Mouse (Mus musculus) neural tube, embryonic 10.5 days (tissue): ENCODE results near the gene Nsf.
A peak's percentile ranks its signal among the peaks of the same experiment; 100 is the strongest.

ENCODE experiments used
- DNase-seq: peaks from one replicate; pipeline ENCODE4 v3.0.0-alpha.2; 2017; ENCODE audit warnings: low spot score; ENCODE audit errors: extremely low spot score

Gene Nsf

DNA sequence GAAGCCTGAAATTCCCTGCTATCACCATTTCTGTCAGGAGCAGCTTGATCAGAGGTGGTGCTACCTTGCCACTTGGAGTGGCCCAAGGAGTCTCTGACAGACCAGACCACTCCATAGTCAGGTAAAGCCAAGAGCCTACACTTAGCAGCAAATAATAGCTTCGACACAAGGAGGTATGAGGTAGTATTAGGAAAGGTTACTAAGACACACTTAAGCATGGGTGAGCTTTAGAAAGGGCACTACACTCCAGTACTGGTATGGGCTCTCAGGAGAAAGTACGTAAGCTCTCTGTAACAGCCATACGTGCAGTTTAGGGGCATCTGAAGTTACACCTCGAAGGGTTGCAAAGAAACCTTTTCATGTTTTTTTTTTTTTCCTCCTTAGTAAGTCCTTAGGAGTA is 11.1 kb downstream of the Nsf start:
- DNase-seq, result no peak

GRCm38 (mm10) chr11:103941351-103941750 is 12.5 kb downstream of the Nsf start:
- DNase-seq, result no peak

- DNase-seq, result no peak
Observed at GRCm38 (mm10) chr11:103940887-103941286, 13.0 kb downstream of the Nsf start.

GRCm38 (mm10) chr11:103937976-103938728 is 15.7 kb downstream of the Nsf start:
- no peak for DNase-seq

- no peak for DNase-seq
Observed at GRCm38 (mm10) chr11:103937451-103937850, 16.4 kb downstream of the Nsf start.

- no peak for DNase-seq
Observed at GRCm38 (mm10) chr11:103935717-103936116, 18.1 kb downstream of the Nsf start.

DNA sequence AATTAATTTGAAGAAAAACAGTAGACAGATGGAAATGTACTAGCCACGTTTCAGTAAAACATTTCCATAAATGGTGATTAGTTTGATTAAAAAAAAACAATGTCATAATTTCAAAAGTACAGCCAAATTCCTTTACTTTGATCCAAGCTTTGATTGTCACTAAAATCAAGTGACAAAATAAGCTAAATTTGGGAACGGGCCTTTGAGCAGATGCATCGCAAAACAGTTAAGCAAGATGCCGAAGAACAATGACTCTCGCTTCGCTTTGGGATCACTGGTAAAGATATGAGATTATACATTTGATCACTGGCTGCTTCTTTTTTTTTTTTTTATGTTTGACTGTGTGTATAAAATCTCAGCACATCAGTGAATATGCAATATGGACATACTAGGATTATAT is 20.0 kb downstream of the Nsf start:
- DNase-seq, result no peak

DNA sequence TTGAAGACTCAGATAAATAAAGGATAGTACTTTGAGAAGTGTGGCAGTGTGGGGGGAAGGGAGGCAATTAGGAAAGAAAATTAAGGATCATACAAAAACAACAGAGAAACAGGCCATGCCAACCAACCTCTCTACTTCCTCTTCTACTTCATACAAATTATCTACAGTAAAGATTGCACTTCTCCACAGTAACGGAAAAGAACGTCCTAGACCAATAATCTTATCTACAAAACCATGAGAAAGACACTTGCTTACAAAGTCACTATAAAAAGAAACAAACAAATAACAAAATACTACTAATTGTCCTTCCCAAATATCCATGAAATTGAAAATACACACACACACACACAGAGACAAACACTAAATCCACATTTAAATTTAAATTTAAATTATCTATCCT is 29.9 kb downstream of the Nsf start:
- no peak for DNase-seq

DNA sequence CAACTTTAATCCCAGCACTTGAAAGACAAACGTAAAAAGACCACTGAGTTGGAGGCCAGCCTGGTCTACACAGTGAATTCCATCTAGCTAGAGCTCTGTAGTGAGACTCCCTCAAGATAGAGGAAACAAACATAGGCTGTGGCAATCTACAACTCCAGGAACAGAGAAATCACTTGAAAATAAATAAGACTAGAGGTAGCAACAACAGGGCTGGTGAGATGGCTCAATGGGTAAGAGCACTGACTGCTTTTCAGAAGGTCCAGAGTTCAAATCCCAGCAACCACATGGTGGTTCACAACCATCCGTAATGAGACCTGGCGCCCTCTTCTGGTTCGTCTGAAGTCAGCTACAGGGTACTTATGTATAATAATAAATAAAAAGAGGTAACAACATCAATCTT is 30.6 kb downstream of the Nsf start:
- DNase-seq, result no peak

DNA sequence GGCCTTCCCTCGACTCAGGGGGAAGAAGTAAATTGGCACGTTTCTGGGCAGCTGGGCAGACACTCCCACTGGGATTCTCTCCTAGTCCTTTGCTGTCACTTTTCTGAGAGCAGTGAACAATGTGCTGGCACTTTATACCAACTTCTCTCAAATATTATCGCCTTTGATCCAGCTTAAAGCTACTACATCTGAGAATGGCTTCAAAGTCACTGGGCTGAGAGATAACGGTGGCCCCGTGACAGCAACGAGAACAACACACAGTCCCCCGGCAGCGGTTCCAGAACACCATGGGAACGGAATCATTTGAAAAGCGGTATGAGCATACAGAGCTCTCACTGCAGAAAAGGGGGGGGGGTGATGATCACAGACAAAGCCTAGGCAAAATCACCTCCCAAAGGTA is 31.0 kb downstream of the Nsf start:
- no peak for DNase-seq

DNA sequence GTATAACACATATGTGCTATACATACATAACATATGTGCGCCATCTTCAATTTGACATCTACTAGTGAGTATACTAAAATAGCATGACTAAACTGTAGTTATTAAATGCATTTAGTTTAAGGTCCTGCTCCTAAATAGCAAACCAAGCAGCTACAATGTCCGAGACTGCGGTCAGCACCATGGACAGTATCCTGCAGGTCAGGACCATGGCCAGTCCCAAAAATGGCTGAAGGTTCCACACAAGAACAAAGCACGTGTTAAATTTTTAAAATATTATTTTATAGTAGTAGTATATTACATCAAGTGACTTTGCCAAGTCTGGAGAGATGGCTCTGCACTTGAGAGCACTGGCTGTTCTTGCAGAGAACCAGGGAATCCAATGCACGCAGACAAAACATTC is 33.2 kb downstream of the Nsf start:
- DNase-seq, result peak; percentile 56

- DNase-seq, result no peak
Observed at GRCm38 (mm10) chr11:103916807-103917206, 37.0 kb downstream of the Nsf start.

- DNase-seq, result no peak
Observed at GRCm38 (mm10) chr11:103915686-103916085, 38.2 kb downstream of the Nsf start.

- no peak for DNase-seq
Observed at GRCm38 (mm10) chr11:103910993-103911585, 42.8 kb downstream of the Nsf start.

DNA sequence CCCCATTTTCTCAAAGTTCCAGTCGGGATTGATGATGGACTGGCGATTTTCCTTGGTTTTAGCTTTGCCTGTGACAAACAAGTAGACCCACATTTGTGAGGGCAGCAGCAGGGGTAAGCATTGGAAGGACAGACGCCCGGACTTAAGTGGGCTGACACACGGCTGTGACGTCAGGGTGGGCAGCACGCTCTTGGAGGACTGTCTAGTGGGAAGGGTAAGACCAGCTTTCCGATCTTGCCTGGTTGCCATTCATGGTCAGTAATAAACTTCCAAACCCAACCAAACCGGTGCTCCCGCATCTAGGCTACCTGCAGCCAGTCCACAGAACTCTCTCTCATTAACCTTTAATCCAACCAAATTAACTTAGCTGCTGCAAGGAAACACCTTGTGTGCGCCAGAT is 43.3 kb downstream of the Nsf start:
- no peak for DNase-seq

DNA sequence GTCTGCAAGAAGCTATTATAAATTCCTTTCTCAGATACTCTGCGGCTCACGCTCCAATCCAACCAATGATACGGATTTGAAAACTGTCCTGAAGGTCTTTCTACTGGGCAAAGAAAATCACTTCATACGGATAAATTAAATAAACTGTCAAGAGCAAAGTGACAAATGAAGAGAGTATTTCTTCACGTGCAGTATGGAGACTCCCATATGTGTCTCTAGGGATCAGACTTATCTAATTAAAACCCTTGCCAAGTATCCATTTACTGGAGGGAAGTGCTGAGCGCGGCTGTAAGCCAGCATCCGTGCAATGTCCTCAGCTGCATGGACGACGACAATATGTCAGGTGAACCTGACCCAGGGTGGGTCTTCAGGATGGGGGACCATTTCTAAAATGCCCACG is 44.0 kb downstream of the Nsf start:
- DNase-seq, result no peak

GRCm38 (mm10) chr11:103909396-103909795 is 44.5 kb downstream of the Nsf start:
- no peak for DNase-seq

- DNase-seq, result no peak
Observed at GRCm38 (mm10) chr11:103906051-103906719, 47.7 kb downstream of the Nsf start.

DNA sequence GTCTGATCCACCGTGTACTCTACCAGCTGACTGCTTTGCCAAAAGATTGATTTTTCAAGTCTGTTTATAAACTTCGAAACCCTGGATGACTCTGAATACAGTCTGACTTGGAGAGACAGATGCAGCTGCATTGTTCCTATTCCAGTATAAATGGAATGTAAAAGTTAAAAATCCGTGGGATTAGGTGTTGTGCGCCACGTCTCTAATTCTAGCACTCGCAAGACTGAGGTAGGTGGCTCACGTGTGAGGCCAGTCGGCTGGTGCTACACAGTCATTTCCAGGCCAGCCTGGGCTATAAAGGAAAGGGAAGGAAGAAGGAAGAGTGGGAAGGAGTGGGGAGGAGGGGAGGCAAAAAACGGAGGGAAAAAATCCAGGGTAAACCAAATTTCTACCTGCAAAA is 48.4 kb downstream of the Nsf start:
- no peak for DNase-seq

DNA sequence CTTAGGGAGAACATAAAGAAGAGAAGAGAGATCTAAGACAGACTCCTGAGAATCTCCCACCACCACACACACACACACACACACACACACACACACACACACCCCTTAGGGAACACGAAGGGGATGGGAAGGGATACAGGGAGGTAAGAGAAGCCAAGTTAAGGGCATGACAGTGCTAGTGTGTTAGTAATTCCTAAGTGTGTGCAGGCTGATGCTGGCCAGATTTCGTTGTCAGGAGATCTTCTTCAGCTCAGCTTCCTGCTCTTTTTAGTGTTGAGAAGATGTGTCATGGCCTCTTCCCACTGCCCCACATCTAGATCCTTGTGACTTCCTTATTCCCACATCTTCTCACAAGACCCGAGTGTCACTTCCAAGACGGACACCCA is 52.3 kb downstream of the Nsf start:
- no peak for DNase-seq

- no peak for DNase-seq
Observed at GRCm38 (mm10) chr11:103900803-103901580, 52.9 kb downstream of the Nsf start.
